In genomic region chr6:99275381-99276296, GRCm38 (mm10) we compare ENCODE assay signal across 9 mouse cellular contexts.
DNase-seq lines count a peak whose midpoint lies in the region; ATAC-seq lines count a peak whose summit lies in the region.
"Had no signal": no experiment of that assay in that cellular context is flagged by ENCODE, and none has a peak within 500 bp of the region (broad histone marks: within the 10 kb centered on the region; RNA-seq: fewer than 3 reads in every experiment).

No protein-coding gene starts in this region.

- WGBS in limb, embryonic 15.5 days = 32% methylated on average over 21 of the region's 21 CpGs

- H3K27me3 ChIP-seq in limb, embryonic 15.5 days = no peaks in the 10 kb centered on the region

- no peak overlapping the region for H3K9ac ChIP-seq in limb, embryonic 15.5 days
- H3K9ac ChIP-seq: hindbrain, embryonic 14.5 days had no signal

- peak; percentile 9 for DNase-seq in MN1 (ENCODE audit: low spot score)
- peak; percentile 48 to 55 for DNase-seq in natural killer cell, adult 2 months (ENCODE audit: low spot score in 2 of 2)
- DNase-seq in layer of hippocampus, adult 11-12 months (ENCODE audit: low spot score) = no peak
- DNase-seq: gastrocnemius, postnatal 14 days had no signal

- H3K9me3 ChIP-seq in limb, embryonic 15.5 days = no peaks in the 10 kb centered on the region

- no peaks in the 10 kb centered on the region; the same call in 1 of the 2 replicates for H3K36me3 ChIP-seq in limb, embryonic 15.5 days

- H3K4me1 ChIP-seq in limb, embryonic 15.5 days = peaks cover 28% of the 10 kb centered on the region

- no peak overlapping the region for H3K4me2 ChIP-seq in limb, embryonic 15.5 days
- H3K4me2 ChIP-seq: hindbrain, embryonic 14.5 days had no signal

- peak overlapping the region; percentile 11; the same call in 1 of the 2 replicates for H3K27ac ChIP-seq in limb, embryonic 15.5 days
- H3K27ac ChIP-seq: hindbrain, embryonic 14.5 days had no signal

- no peak overlapping the region for H3K4me3 ChIP-seq in limb, embryonic 15.5 days

- 0 out of 2 replicates have a peak, but pooled peaks have one; percentile 13 for ATAC-seq in granulocyte monocyte progenitor cell, adult 5-6 weeks (replicated peaks; ENCODE audit: poor library complexity, severe bottlenecking)
- ATAC-seq in limb, embryonic 15.5 days (ENCODE audit: insufficient number of reproducible peaks, low FRiP score, low TSS enrichment, low read depth) = no peak
- ATAC-seq in cerebellum, adult (ENCODE audit: insufficient number of reproducible peaks, low FRiP score, low TSS enrichment) = no peak
- ATAC-seq in monocyte, adult 5-6 weeks (replicated peaks; ENCODE audit: insufficient number of reproducible peaks, low FRiP score, low TSS enrichment, poor library complexity, severe bottlenecking) = no peak
